Mouse (Mus musculus): Measurements from ENCODE around the gene Slc39a5.

DNA sequence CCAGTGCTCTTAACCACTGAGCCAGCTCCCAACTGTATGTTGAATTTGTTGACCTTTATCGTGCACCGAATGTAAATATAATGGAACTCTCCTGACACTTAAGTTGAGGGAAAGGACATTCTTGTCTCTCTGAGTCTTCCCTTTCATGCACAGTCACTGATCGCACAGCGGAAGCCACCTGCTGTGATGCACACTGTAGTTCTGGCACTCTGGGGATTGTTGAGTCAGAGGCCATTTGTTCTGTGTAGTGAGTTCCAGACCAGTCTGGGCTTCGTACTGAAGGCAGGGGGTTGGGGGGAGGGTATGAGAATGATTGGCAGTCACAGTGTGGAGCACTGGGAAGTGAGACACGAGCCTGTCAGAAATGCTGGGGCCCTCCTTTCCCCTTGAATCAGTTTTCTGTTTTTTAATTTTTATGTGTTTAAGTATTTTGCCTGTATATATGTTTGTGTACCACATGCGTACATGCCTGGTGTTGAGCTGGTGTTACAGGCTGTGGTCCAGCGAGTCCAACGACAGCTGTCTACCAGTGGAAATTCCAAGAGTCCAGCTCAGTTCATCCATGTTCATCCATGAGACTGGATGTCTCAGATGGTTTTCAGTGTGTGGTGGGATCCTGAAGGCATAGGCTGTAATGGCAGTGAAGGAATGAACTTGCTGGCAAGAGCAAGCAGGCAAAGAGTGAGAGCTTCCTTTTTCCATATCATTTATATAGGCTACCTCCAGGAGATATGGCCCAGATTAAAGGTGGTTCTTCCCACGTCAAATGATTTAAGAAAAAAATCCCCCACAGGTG is 40.5 kb upstream of the Slc39a5 start:
- TF ChIP-seq NELFE (IDR thresholded peaks at IDR 0.05; ENCODE audit: low read depth, low read length) (no peak), SMC3 (IDR thresholded peaks at IDR 0.05; ENCODE audit: low read depth, low read length) (no peak), ELF1 (IDR thresholded peaks at IDR 0.05; ENCODE audit: low read depth, low read length) (no peak), HCFC1 (IDR thresholded peaks at IDR 0.05; ENCODE audit: low read depth, low read length) (no peak)
